Mouse (Mus musculus): Measurements from ENCODE around the gene Gucy2c. TPM values are rescaled to one million over a fixed set of nuclear protein-coding genes. Genes with fewer than 3 reads are reported as not detected.

The Gucy2c gene
- polyA plus RNA-seq, 1 experiment from 2014 or later: not detected

GRCm38 (mm10) chr6:136793831-136794525 lies 12.4 kb upstream of the Gucy2c start:
- 3% methylated on average over 24 of the region's 24 CpGs for WGBS (ENCODE audit: missing documents)
- Histone ChIP-seq H3K36me3 (ENCODE audit: inconsistent target) (no peaks in the 10 kb centered on the region), H3K4me3 (ENCODE audit: inconsistent target) (no peak overlapping the region), H3K79me2 (ENCODE audit: inconsistent target) (no peaks in the 10 kb centered on the region), H3K27ac (no peak overlapping the region)

GRCm38 (mm10) chr6:136792884-136793758 lies 11.6 kb upstream of the Gucy2c start:
- Histone ChIP-seq H3K27ac (no peak overlapping the region), H3K4me3 (ENCODE audit: inconsistent target) (no peak overlapping the region), H3K36me3 (ENCODE audit: inconsistent target) (no peaks in the 10 kb centered on the region), H3K79me2 (ENCODE audit: inconsistent target) (no peaks in the 10 kb centered on the region)
- 31% methylated on average over 16 of the region's 16 CpGs for WGBS (ENCODE audit: missing documents)

- no peak overlapping the region for H3K27ac ChIP-seq
- no peaks in the 10 kb centered on the region for H3K79me2 ChIP-seq (ENCODE audit: inconsistent target)
- no peaks in the 10 kb centered on the region for H3K36me3 ChIP-seq (ENCODE audit: inconsistent target)
- H3K4me3 ChIP-seq (ENCODE audit: inconsistent target): no peak overlapping the region
- 71% methylated on average over 5 of the region's 5 CpGs for WGBS (ENCODE audit: missing documents)
Measured at GRCm38 (mm10) chr6:136789391-136789971, 7.9 kb upstream of the Gucy2c start.

- Histone ChIP-seq H3K27ac (no peak overlapping the region), H3K4me3 (ENCODE audit: inconsistent target) (no peak overlapping the region), H3K36me3 (ENCODE audit: inconsistent target) (no peaks in the 10 kb centered on the region), H3K79me2 (ENCODE audit: inconsistent target) (no peaks in the 10 kb centered on the region)
- WGBS (ENCODE audit: missing documents): 92% methylated on average over 9 of the region's 9 CpGs
Measured at GRCm38 (mm10) chr6:136782761-136783160, 1.2 kb upstream of the Gucy2c start.

- Histone ChIP-seq H3K36me3 (ENCODE audit: inconsistent target) (no peaks in the 10 kb centered on the region), H3K27ac (no peak overlapping the region), H3K79me2 (ENCODE audit: inconsistent target) (no peaks in the 10 kb centered on the region), H3K4me3 (ENCODE audit: inconsistent target) (no peak overlapping the region)
- 91% methylated on average over 12 of the region's 12 CpGs for WGBS (ENCODE audit: missing documents)
Measured at GRCm38 (mm10) chr6:136782146-136782545, 581 bp upstream of the Gucy2c start.

GRCm38 (mm10) chr6:136776392-136776791 lies 5.2 kb downstream of the Gucy2c start:
- Histone ChIP-seq H3K79me2 (ENCODE audit: inconsistent target) (no peaks in the 10 kb centered on the region), H3K4me3 (ENCODE audit: inconsistent target) (no peak overlapping the region), H3K36me3 (ENCODE audit: inconsistent target) (no peaks in the 10 kb centered on the region), H3K27ac (no peak overlapping the region)
- 100% methylated on average over 1 of the region's 1 CpGs for WGBS (ENCODE audit: missing documents)

- H3K79me2 ChIP-seq (ENCODE audit: inconsistent target): no peaks in the 10 kb centered on the region
- H3K36me3 ChIP-seq (ENCODE audit: inconsistent target): no peaks in the 10 kb centered on the region
- H3K4me3 ChIP-seq (ENCODE audit: inconsistent target): no peak overlapping the region
- H3K27ac ChIP-seq: no peak overlapping the region
- WGBS (ENCODE audit: missing documents): 85% methylated on average over 4 of the region's 7 CpGs
Measured at GRCm38 (mm10) chr6:136769859-136770258, 11.7 kb downstream of the Gucy2c start.

- WGBS (ENCODE audit: missing documents): 88% methylated on average over 8 of the region's 8 CpGs
- Histone ChIP-seq H3K79me2 (ENCODE audit: inconsistent target) (no peaks in the 10 kb centered on the region), H3K27ac (no peak overlapping the region), H3K4me3 (ENCODE audit: inconsistent target) (no peak overlapping the region), H3K36me3 (ENCODE audit: inconsistent target) (no peaks in the 10 kb centered on the region)
Measured at GRCm38 (mm10) chr6:136769143-136769542, 12.4 kb downstream of the Gucy2c start.

GRCm38 (mm10) chr6:136763912-136764311 lies 17.7 kb downstream of the Gucy2c start:
- H3K27ac ChIP-seq: no peak overlapping the region
- no peak overlapping the region for H3K4me3 ChIP-seq (ENCODE audit: inconsistent target)
- no peaks in the 10 kb centered on the region for H3K36me3 ChIP-seq (ENCODE audit: inconsistent target)
- 30% methylated on average over 1 of the region's 1 CpGs for WGBS (ENCODE audit: missing documents)
- no peaks in the 10 kb centered on the region for H3K79me2 ChIP-seq (ENCODE audit: inconsistent target)

GRCm38 (mm10) chr6:136750567-136750966 lies 31.0 kb downstream of the Gucy2c start:
- 76% methylated on average over 11 of the region's 11 CpGs for WGBS (ENCODE audit: missing documents)
- Histone ChIP-seq H3K27ac (no peak overlapping the region), H3K36me3 (ENCODE audit: inconsistent target) (no peaks in the 10 kb centered on the region), H3K4me3 (ENCODE audit: inconsistent target) (no peak overlapping the region), H3K79me2 (ENCODE audit: inconsistent target) (no peaks in the 10 kb centered on the region)

- no peak overlapping the region for H3K4me3 ChIP-seq (ENCODE audit: inconsistent target)
- H3K79me2 ChIP-seq (ENCODE audit: inconsistent target): no peaks in the 10 kb centered on the region
- H3K36me3 ChIP-seq (ENCODE audit: inconsistent target): no peaks in the 10 kb centered on the region
- H3K27ac ChIP-seq: no peak overlapping the region
- 27% methylated on average over 5 of the region's 5 CpGs for WGBS (ENCODE audit: missing documents)
Measured at GRCm38 (mm10) chr6:136745586-136745985, 36.0 kb downstream of the Gucy2c start.

- no peaks in the 10 kb centered on the region for H3K36me3 ChIP-seq (ENCODE audit: inconsistent target)
- 11% methylated on average over 7 of the region's 7 CpGs for WGBS (ENCODE audit: missing documents)
- H3K27ac ChIP-seq: no peak overlapping the region
- no peak overlapping the region for H3K4me3 ChIP-seq (ENCODE audit: inconsistent target)
- no peaks in the 10 kb centered on the region for H3K79me2 ChIP-seq (ENCODE audit: inconsistent target)
Measured at GRCm38 (mm10) chr6:136743729-136744128, 37.8 kb downstream of the Gucy2c start.

GRCm38 (mm10) chr6:136742352-136743118 lies 39.0 kb downstream of the Gucy2c start:
- Histone ChIP-seq H3K79me2 (ENCODE audit: inconsistent target) (no peaks in the 10 kb centered on the region), H3K36me3 (ENCODE audit: inconsistent target) (no peaks in the 10 kb centered on the region), H3K4me3 (ENCODE audit: inconsistent target) (no peak overlapping the region), H3K27ac (no peak overlapping the region)
- WGBS (ENCODE audit: missing documents): 26% methylated on average over 10 of the region's 10 CpGs

GRCm38 (mm10) chr6:136741281-136741680 lies 40.3 kb downstream of the Gucy2c start:
- Histone ChIP-seq H3K4me3 (ENCODE audit: inconsistent target) (no peak overlapping the region), H3K27ac (no peak overlapping the region), H3K79me2 (ENCODE audit: inconsistent target) (no peaks in the 10 kb centered on the region), H3K36me3 (ENCODE audit: inconsistent target) (no peaks in the 10 kb centered on the region)
- 70% methylated on average over 10 of the region's 10 CpGs for WGBS (ENCODE audit: missing documents)

Data from macrophage (primary cell).